Mouse (Mus musculus) E14TG2a.4 (cell line): ENCODE measurements around the gene Nck2.
"Not testable (repeated sequence)": the region's sequence is repeated elsewhere in the genome, so short reads cannot be mapped to it uniquely, and the experiment has no call there.

Source experiments
- CTCF ChIP-seq: conservative IDR thresholded peaks from 2 replicates; pipeline ENCODE4 v1.5.1; 2014; ENCODE audit warnings: low read length
- NANOG ChIP-seq: IDR thresholded peaks from 2 replicates; pipeline ENCODE4 v1.6.1; 2014; ENCODE audit warnings: borderline replicate concordance, low read length, mixed read lengths
- POU5F1 ChIP-seq: IDR thresholded peaks from 2 replicates; pipeline ENCODE4 v1.6.1; 2014; ENCODE audit warnings: low read length, borderline replicate concordance

- not testable (repeated sequence) for TF ChIP-seq CTCF, POU5F1, NANOG
These were observed 109.8 kb downstream of the Nck2 start for GRCm38 (mm10) chr1:43553989-43554679.
